Mouse (Mus musculus) kidney, postnatal 25 days (tissue): ENCODE results near the gene Itsn1.

Source experiments
- DNase-seq, 2 experiments: peaks; one replicate each; pipeline ENCODE4 v3.0.0; 2021; ENCODE audit warnings: mixed read lengths in 2 of 2

The Itsn1 gene

DNA sequence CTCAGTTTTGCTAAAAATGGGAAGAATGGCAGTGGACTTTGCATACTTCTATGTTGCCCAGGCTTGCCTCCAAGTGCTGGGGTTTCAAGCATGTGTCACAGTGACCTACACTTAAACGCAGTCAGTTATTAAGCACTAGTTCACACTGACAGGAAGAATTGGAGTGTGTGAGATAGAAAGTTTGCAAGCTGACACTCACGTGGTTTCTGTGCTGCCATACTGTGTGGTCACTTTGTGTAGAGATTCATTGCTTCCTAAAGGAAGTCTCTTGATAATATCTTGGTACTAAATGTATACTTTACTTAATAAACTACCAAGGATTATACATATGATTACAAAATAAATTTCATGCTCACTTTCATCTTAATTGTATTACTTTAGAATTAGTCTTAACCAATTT lies 3.7 kb downstream of the Itsn1 start:
- no peak for DNase-seq

DNA sequence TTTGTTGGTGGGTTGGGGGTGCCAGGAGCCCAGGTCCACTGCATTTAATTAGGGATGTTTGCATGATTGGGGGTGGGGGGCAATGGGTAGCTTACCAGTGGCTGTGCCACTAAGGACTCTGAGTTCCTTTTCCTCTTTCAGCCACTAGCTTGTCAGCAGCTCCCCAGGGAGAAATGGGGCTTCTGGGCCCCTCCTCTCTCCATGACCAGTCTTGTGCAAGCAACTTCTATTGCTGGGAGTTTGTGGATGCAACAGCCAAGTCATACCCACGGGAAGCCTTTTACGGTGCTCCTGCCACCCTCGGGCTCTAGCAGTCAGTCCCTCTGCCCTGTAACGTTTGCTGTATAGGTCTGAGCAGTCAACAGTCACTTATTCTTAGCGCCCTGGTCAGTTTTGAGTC lies 5.7 kb downstream of the Itsn1 start:
- no peak for DNase-seq

DNA sequence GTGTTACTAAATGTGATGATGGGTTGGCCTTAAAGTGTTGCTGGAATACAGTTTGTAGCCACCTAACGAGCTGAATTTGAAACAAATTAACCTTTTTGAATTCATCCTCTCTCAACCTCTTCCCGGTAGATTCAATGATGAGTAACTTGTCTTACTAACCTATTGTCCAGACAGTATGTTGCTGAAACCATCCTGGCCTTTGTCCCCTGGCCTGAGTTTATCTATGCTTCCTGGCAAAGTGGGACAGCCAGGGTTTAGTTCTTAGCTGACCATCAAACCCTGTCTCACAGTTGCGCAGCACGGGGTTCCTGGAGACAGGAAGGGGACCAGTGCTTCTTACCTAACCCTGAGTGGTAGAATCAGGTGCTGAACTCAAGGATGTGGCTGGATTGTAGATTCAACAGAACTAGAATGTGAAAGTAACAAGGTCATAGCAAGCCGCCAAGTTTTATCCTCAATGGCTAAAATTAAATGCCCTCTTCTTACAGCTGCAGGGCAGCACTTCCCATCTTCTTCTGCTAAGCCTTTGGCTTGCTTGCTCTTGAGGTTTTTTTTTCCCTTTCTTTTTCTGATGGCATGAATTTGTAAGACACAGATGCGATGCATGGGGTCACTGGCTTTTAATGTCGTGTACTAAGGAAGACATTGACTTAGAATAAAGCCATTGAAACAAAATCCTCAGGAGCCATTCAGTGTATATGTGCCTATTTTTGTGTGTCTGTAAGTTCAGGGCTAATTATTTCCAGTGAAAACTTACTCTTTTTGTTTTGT lies 7.2 kb downstream of the Itsn1 start:
- no peak for DNase-seq

DNA sequence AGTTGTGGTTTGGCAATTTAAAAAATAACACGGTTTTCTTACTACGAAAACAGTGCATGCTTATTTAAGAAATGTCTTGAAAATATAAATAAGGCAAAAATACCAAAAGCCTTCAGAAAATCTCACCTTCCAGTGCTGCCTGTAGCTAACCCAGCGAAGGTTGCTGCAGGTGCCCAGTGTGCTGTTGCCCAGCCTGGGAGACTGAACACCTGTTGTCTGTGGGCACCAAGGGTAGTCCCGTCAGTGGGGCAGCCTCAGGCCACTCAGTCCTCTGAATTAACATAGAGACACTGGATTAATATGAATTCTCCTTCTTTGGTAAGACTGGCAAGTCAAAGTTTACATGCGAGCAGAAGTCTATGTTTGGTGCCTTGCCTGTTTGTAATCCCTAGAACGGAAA lies 9.4 kb downstream of the Itsn1 start:
- no peak for DNase-seq

DNA sequence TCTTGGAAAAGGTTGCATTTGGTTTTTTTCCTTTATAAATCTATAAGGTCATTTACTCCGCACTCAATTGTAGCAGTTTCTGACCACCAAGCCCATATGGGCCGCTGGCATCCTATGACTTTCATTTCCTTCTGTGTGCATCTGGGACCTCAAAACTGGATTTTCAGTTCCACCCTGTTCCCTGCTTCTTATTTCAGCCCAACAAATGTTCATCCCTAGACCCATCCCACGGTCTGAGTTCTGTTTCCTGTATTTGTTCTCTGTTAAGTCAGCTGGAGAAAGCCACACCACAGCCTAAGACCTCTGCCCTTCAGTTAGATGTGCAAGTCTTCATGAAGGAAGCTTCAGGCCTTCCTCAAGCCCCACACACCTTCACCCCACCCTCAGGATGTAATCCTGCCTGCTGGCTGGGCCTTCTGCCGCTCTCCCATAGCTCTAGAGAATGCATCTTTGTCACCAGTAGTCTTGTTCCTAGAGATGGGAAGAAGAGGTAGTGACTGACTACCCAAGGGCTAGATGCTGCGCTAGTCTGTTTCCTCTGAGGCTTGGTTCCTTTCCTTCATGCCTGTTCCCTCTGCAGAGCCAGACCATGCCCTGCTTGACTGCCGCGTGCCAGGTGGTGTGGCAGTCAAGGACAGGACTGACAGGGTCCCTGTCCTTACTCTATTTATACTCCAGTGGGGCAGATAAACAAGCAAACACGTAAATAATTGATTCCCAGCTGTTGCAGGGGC lies 11.3 kb downstream of the Itsn1 start:
- DNase-seq, result no peak

DNA sequence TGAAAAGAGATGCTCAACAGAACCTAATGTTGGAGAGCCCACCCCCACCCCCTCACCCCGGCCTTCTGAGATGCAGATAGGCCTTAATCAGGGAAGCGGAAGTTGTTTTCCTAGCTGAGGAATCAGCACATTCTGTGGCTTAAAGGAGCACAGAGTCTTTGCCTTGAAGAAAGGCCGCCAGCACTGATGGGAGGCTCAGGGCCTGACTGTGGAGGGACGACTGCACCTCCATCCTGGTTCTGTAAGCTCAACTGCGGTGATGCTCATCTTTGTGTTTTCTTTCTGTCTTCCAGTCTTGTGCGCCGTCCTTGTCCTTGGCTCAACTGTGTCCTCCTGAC lies 11.8 kb downstream of the Itsn1 start:
- no peak for DNase-seq

DNA sequence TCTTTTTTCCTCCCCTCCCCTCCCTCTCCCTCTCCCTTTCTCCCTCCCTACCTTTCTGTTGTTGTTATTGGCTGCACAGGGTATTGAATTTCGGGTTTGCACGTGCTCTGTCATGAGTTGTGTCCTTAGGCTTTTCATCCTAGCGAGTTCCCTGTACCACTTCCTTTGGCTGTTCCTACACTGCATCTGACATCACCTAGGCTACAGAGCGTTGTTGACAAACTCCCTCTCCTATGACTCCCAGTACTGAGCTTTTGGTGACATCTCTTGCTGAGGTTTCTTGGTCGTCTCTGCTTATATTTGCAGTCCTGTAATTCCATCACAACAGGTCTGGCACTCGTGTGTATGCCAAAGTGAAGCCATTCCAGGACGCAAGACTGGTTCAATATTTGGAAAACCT lies 14.0 kb downstream of the Itsn1 start:
- DNase-seq, result no peak

DNA sequence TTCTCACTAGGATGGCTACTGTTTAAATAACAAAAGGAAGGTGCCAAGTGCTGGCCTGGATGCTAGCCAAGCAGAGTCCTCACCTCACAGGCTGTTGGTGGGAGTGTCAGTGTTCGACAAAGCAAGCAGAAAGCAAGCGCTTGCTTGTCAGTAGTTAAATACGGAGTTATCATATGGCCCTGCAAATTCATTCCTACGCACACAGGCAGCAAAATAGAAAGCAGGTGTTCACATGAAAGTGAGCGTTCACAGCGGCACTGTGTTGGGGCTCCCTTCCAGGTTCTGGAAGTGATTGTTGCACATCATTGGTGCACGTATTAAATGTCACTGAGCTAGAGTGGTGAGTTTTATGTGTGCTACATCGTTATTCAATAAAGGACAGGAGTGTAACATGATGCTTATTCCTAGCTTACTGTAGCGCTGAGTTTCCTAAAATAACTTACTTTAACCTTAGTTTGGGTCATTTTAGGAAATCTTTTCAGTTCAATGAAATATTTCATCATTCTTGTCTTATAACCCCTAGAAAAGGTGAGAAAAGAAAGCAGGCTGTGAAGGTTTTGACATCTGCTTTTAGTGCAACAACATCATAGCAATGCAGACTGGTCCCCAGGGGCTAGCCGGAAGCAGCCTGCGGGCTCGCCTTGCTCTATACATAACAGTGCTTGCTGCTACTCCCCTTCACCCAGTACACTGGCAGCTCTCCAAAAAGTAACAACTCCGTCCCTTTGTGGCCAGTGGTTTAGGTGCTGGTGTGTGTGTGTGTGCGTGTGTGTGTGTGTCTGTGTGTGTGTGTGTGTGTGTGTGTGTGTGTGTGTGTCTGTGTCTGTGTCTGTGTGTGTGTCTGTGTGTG lies 17.2 kb downstream of the Itsn1 start:
- peak in 1 of 2 experiments; percentile 50 for DNase-seq

DNA sequence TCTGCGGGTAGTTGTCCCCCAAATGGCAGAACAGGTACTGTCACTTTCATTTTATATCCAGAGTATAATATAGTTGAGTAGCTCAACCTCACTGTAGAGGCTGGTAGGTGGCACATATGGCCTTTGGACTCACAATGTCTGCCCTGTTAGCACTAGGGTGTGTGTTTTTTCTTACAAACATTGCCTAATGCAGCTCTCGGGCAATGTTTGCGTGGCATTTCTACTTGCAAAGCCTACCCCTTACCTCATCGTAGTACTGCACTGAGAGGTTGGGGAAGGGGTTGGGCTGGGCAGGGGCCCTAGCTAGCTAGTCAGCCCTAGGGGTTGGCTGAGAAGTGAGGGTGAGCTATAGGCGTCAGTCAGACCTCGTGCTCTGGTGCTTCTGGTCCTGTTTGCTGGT lies 18.5 kb downstream of the Itsn1 start:
- no peak for DNase-seq

DNA sequence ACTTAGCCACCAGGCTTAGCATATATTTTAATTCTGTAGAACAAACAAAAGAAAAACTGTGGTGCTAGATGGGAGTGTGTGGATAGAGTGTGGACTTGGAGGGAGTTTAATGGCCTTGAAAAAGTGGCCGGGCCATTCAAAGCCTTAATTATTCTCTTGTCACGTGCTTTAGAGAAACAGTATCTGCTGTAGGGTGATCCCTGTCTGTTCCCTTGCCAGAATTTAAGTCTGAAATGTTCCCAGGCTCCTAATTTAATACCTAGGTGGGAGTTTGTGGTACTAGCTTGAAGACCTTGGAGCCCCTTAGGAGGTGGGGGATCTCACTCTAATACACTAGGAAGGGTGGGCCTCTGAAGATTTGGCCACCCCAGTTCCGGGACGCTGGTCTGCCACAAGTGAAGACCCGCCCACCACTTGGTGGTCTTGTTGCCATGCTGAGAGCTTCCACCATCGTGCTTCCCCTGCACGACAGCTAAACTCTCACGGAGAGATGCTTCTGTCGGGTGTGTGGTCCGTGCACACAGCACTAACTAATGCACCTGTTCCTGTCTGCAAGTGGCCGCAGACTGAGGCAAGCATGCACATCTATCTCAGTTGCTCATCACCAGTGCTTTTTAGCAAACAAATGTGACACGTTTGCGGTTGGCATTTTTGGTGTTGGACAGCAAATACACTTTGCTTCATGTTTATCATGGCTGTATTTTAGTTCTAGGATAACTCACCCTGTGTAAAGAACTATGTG lies 22.7 kb downstream of the Itsn1 start:
- DNase-seq, result no peak

DNA sequence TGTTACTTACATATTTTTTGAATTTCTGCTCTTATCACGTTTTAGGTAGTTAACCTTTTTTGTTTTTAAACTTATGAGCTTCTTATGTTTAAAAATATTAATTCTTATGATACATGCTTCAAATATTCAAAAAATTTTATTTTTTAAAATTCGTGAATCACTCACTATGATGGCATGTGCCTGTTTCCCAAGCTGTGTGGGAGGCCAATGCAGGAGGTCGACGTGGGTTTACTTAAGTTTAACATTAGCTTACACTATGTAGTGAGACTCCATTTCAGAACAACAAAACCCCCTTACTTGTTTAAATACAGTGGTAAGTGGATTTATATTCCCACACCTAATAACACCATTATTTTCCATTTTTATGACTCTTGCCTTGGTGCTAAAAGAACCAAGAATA lies 24.5 kb downstream of the Itsn1 start:
- no peak for DNase-seq

DNA sequence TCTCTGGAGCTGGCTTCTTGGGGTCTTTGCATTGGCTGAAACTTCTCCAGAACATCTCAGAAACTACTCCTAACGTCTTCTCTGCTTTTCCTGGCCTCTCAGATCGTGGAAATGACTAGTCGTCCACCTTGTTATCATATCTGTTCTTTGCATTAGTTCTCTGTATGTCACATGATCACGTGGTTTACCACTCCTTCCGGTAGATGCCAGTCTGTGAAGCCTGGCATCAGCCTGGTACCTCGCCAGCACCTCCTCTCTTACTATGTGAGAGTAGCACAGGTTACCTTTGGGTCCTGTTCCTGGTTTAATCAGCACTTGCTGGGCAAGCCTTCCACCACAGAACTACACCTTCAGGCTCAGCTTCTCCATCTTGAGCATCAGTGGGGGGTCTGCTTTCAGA lies 25.9 kb downstream of the Itsn1 start:
- DNase-seq, result no peak

DNA sequence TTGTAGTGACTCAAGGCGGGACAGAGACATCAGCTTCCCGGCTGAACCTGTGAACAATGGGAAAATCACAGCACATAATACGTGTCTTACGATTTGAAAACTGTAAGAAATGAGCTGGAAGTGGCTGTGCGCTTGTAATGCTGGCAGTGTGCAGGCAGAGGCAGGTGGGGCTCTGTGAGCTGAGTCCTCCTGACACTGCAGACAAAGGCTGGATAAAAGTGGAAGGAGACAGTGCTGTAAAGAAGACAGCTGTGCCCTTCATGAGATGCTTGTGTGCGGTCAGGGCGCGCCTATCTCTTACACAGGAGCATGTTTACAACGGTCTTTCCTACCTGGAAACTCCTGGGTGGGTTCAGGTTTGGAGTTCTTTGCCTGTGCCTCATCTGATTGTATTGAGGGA lies 32.1 kb downstream of the Itsn1 start:
- DNase-seq, result no peak

DNA sequence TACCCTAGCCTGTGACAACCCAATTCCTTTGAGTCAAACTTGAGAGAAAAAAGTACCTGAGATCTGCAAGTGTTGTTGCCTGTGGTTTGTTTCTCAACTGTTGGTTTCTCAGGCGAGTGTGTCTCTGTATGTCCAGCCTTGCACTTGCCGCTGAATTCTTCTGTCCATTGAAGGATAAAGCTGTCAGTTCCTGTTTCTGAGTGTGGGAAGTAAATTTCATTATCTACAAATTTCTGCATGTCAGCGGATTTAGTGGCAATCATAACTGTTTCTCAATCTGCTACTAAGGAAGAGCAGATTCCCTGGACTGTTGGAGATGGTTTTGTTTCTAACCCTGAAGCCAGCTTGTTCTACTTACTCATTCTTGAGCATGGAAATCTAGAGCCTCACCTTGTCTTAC lies 32.7 kb downstream of the Itsn1 start:
- DNase-seq, result no peak

DNA sequence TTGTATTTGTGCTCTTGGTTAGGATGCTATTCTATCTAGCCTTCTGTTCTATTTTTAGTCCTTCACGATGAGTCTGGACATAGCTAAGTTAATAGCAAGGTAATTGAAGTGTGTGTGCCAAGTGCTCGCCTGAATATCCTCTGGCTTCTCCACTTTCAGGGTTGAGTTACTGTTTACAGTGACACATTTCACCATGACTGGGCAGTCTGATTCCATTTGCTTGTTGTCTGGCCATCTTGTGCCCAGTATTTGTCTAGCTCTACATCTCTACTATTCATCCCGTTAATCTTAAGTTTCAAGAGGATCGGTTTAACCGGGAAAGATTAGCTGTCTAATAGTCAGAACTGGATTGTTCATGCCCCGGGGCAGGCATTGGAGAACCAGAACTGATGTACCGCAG lies 33.4 kb downstream of the Itsn1 start:
- no peak for DNase-seq

DNA sequence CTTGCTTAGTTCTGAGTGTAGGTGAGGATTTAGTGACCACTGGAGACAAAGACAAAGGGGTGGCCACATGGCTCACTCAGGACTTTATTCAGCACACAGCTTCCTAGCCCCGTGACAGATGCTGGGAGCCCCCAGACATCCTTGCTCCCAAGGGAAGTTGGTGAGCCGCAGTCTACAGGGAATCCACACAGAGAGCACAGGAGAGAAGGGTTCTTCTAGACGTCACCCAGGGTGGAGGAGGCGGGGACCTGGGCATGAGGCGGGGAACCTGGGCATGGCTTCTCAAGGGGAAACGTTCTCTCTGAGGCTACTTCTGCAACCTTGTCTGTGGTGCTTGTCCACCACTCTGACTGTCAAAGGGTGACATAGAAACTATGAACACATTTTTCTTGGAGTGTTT lies 34.9 kb downstream of the Itsn1 start:
- no peak for DNase-seq

DNA sequence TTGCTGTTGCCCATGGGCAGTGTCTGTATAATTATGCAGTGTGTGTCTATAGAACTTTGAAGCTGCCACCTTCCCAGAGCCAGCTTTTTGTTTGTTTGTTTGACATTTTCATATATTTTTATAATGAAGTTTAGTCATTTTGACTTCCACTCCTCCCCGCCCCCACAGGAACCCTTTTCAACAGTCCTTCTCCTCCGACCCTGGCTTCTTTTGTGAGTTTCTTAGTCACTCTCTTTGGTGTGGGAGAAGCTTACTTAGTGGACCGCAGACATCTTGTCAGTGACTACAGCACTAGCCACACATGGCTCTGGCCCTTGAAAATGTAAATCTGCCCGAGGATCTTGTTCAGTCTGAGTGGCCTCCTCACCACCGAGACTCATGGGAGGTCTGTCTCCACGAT lies 35.3 kb downstream of the Itsn1 start:
- no peak for DNase-seq

DNA sequence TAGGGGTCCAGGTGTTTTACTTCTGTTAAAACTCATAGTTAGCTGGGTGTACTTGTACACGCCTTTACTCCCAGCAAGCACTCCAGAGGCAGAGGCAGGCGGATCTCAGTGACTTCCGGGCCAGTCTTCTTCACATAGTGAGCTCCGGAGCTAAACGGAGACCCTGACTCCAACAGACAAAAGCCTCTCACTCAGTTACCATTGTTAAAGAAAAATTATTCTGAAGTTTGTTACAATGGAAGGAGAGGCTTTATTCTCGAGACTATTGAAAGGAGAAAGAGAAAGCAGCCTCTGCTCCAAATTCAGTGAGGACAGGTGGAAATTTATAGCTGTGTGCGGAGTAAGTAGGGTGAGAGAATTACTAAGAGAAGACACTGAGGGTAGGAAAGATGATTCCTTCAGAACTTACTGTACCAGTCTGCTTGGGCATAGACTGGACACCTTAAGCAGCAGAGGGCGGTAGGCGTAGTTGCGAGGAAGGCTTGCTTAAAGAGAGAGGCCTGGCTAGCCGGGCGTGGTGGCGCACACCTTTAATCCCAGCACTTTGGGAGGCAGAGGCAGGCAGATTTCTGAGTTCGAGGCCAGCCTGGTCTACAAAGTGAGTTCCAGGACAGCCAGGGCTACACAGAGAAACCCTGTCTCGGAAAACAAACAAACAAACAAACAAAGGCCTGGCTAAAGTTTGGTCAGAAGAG lies 36.2 kb downstream of the Itsn1 start:
- no peak for DNase-seq

DNA sequence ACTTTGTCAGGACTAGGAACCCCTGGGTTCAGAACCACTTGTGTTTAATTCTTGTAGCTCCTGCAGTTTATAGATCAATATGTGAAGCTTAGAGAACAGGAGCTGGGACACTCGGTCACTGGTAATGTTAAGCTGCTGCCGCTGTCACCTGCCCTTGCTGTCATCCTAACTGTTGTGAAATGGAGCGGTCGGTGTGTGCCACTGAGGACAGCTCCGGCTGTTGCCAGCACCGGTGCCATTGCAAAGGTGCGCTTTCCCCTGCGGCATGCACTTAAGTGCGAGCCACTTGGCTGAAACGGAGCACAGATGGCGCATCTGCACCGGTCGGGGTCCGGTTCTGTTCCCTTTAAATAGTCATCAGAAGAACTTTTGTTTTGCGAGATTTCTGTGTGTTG lies 36.7 kb downstream of the Itsn1 start:
- DNase-seq, result no peak

DNA sequence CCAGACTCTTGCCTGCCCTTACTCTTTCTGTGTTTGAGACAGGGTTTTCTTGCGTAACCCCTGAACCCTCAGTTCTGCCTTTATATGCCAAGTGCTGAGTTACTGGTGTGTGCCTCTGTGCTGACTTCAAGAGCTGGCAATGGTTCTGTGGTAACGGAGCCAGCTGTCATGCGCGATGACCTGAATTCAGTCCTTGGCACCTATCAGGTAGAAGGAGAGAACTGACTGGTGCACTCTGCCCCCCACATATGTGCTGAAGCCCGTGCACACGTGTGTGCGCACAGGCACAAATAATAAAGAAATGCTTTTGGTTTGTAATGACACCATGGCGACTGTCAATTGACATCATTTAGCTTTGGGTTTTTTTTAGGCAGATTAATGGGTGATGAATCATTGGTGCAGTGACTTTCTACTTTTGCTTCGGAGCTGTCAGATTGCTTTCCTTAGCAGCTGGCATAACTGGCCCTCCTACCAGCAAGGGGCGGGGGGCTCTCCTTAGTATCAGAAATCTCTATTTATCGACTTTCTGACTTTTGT lies 38.2 kb downstream of the Itsn1 start:
- peak in 1 of 2 experiments; percentile 19 for DNase-seq

DNA sequence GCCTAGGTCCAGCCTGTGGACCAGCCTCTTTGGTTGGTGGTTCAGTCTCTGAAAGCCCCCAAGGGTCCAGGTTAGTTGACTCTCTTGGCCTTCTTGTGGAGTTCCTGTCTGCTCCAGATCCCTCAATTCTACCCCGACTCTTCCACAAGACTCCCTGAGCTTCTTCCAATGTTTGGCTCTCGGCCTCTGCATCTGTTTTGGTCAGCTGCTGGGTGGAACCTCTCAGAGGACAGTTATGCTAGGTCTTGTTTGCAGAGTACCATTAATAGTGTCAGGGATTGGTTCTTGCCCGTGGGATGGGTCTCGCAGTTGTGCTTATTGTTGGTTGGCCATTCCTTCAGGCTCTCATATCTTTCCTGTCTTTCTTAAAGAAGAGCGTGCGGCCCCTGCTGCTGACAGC lies 39.5 kb downstream of the Itsn1 start:
- no peak for DNase-seq

DNA sequence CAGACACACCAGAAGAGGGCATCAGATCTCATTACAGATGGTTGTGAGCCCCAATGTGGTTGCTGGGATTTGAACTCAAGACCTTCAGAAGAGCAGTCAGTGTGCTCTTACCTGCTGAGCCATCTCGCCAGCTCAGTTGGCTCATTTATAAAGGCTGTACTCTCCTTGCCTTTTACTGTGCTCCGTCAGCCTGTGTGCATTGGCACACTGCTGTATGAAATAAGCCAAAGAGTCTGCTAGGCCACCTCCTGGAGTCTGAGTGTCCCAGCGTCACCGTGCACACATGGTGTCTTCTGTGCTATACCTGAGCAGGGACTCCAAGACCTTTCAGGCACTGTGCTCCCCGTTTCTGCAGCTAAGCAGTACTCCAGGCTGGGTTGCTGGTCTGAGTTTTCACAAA lies 40.8 kb downstream of the Itsn1 start:
- no peak for DNase-seq
